Mouse (Mus musculus) ES-CJ7 (cell line): ENCODE data around the gene Col7a1.

Source experiments
- DNase-seq: peaks from one replicate; pipeline ENCODE4 v3.0.0; 2011; ENCODE audit warnings: low read depth, low spot score

The Col7a1 gene

GRCm38 (mm10) chr9:108985710-108986109, 32.3 kb downstream of the Col7a1 start, which contains the start of gene Ucn2:
TSS of gene Ucn2 (plus strand) at chr9:108986010.
- DNase-seq: no peak

- no peak for DNase-seq
These were observed 34.4 kb downstream of the Col7a1 start for GRCm38 (mm10) chr9:108987704-108988350.

GRCm38 (mm10) chr9:108989802-108990461, 36.5 kb downstream of the Col7a1 start:
- no peak for DNase-seq

- no peak for DNase-seq
These were observed 37.1 kb downstream of the Col7a1 start for GRCm38 (mm10) chr9:108990462-108990820.

- DNase-seq: peak; percentile 100
These were observed 38.2 kb downstream of the Col7a1 start, which contains the start of gene Pfkfb4 for GRCm38 (mm10) chr9:108991428-108992084. TSS of gene Pfkfb4 (plus strand) at chr9:108991778.

GRCm38 (mm10) chr9:108992085-108992469, 38.7 kb downstream of the Col7a1 start:
- DNase-seq: no peak

- DNase-seq: no peak
These were observed 39.4 kb downstream of the Col7a1 start for GRCm38 (mm10) chr9:108992620-108993361.

GRCm38 (mm10) chr9:108996411-108996810, 43.0 kb downstream of the Col7a1 start:
- no peak for DNase-seq

- DNase-seq: no peak
These were observed 45.1 kb downstream of the Col7a1 start for GRCm38 (mm10) chr9:108998287-108999166.

GRCm38 (mm10) chr9:108999167-108999526, 45.8 kb downstream of the Col7a1 start:
- no peak for DNase-seq

- peak; percentile 83 for DNase-seq
These were observed 47.3 kb downstream of the Col7a1 start for GRCm38 (mm10) chr9:109000726-109001125.

- no peak for DNase-seq
These were observed 49.8 kb downstream of the Col7a1 start for GRCm38 (mm10) chr9:109003201-109003600.

GRCm38 (mm10) chr9:109007025-109007780, 53.8 kb downstream of the Col7a1 start:
- DNase-seq: no peak

GRCm38 (mm10) chr9:109008081-109008480, 54.7 kb downstream of the Col7a1 start:
- no peak for DNase-seq

GRCm38 (mm10) chr9:109008994-109009635, 55.7 kb downstream of the Col7a1 start:
- DNase-seq: no peak

- no peak for DNase-seq
These were observed 56.4 kb downstream of the Col7a1 start for GRCm38 (mm10) chr9:109009636-109010315.

GRCm38 (mm10) chr9:109010316-109010690, 56.9 kb downstream of the Col7a1 start:
- no peak for DNase-seq

GRCm38 (mm10) chr9:109015397-109015796, 62.0 kb downstream of the Col7a1 start:
- DNase-seq: no peak

- DNase-seq: no peak
These were observed 63.7 kb downstream of the Col7a1 start for GRCm38 (mm10) chr9:109016973-109017604.
